Mouse (Mus musculus): ENCODE data around the gene R3hdml. TPM values are rescaled to one million over a fixed set of nuclear protein-coding genes. Genes with fewer than 3 reads are reported as not detected.
A peak's percentile ranks its signal among the peaks of the same experiment; 100 is the strongest.
"Not testable (repeated sequence)": the region's sequence is repeated elsewhere in the genome, so short reads cannot be mapped to it uniquely, and the experiment has no call there.

The R3hdml gene
- not detected for total RNA-seq (2021)

GRCm38 (mm10) chr2:163492018-163492417 lies at the start of gene R3hdml:
Gene R3hdml, plus strand, starts transcription at chr2:163492318.
- DNase-seq: no peak
- intact Hi-C loops (cut with DNase I): no loop called here

DNA sequence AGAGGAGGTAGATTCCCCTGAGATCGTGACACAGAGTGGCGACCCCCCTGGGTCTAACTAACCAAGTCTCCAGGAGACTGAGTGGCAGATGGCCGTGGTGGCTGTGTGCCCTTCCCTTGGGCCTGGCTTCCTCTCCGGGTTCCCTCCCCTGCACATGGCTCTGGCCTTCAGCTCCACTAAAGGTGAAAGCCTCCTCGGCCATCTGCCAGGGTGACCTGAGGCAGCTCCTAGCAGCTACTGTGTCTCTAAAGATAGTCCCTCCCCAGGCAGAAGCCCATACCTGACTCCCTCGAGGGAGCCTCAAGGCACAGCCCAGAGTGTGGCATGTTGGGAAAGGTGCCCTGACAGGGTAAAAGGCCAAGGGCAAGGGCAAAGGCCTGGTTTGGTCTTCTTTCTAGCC lies 48.6 kb upstream of the R3hdml start:
- peak; percentile 50 to 58 for DNase-seq
- intact Hi-C loops (cut with DNase I): no loop called here

DNA sequence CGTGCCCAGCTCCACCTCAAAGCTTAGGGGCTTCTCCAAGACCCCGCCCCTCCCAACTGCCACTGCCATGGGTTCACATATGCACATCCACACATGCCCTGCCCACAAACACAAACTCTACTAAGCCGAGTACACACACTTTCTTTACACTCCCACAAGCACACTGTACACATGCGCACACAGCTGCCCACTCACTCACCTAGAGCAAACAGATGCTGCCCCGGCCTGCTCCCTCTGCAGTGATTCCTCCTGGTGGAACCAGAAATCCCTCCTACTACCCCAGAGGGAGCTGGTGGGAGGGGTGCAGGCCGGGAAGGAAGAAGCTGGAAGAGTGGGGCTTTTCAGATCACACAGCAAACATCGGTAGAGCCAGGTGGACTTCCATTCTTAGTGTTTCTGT lies 48.1 kb upstream of the R3hdml start:
- no peak for DNase-seq
- intact Hi-C loops (cut with DNase I): no loop called here

DNA sequence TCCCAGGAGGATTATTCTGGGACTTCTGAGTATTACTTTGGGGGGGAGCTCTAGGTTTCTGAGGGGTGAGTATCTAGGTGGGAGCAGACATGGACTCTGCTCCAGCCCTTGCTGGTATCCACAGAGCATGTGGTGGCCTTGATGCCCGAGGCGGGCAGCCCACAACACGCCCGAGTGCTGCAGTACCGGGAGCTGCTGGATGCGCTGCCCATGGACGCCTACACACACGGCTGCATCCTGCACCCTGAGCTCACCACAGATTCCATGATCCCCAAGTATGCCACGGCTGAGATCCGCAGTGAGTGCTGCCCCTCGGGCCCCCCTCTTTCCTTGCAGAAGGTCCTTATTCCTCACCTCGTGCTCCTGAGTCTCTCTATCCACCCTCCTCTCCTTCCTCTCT lies 44.7 kb upstream of the R3hdml start:
- intact Hi-C loops (cut with DNase I): no loop called here
- DNase-seq: no peak

DNA sequence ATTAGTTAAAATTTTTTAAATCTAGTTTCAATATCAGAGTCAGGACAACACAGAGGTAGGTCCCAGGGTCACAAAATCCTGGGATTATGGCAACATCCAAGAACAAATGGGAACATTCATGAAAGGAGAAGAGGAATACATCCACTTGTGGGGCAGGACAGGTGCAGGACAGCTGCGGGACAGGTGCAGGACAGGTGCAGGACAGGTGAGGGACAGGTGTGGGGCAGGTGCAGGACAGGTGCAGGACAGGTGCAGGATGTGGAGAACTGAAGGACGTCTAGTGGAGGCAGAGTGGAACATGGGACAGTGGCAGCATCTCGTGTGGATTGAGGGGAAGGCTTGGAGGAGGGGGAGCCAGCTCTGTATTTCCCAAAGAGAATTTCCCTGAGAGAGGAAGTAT lies 42.8 kb upstream of the R3hdml start:
- DNase-seq: no peak
- intact Hi-C loops (cut with DNase I): no loop called here

GRCm38 (mm10) chr2:163450668-163451295 lies 41.3 kb upstream of the R3hdml start:
- no peak for DNase-seq
- intact Hi-C loops (cut with DNase I): loop anchor here (10.0 kb wide), 1 partner anchor 144 kb away; no protein-coding TSS in a partner anchor

GRCm38 (mm10) chr2:163452738-163453137 lies 39.4 kb upstream of the R3hdml start:
- intact Hi-C loops (cut with DNase I): loop anchor here (2.0 to 10.0 kb wide), 2 partner anchors 20 to 142 kb away; partner anchors contain the start of gene Fitm2
- no peak for DNase-seq

DNA sequence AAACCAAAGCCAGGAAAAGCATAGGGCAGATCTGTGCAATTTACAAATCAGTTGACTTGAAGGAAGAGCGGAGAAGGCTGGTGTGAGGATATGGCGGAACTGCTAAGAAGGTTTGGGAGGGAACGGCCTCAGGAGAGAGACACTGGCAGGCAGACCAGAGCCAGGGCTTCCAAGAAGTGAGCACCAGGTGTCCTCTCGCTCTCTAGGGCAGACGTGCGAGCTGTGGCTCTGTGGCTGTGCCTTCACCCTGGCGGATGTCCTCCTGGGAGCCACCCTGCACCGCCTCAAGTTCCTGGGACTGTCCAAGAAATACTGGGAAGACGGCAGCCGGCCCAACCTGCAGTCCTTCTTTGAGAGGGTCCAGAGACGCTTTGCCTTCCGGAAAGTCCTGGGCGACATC lies 38.7 kb upstream of the R3hdml start:
- intact Hi-C loops (cut with DNase I): loop anchor here (2.0 to 10.0 kb wide), 2 partner anchors 19 to 141 kb away; partner anchors contain the start of gene Fitm2
- no peak for DNase-seq

GRCm38 (mm10) chr2:163458539-163459265 lies 33.4 kb upstream of the R3hdml start:
- peak; percentile 41 to 47 for DNase-seq
- intact Hi-C loops (cut with DNase I): loop anchor here (10.0 kb wide), 1 partner anchor 136 kb away; no protein-coding TSS in a partner anchor

DNA sequence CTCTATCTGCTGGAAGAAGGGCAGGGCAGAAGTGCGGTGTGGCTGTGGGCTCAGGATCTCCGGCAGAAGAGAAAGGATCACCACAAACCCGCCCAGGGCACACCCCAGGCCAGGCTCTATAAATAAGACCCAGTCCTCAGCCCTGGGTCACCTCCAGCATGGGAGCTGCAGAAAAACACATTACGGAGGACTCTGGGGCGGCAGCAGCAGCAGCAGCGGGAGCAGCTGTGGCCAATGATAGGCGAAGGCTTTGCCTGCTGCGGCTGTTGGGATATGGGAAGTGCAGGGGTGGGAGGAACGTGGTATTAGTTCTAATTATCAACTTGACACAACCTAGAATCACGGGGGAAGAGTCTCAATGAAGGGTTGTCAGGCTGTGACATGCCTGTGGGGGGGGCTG lies 32.7 kb upstream of the R3hdml start:
- DNase-seq: peak; percentile 44 to 48
- intact Hi-C loops (cut with DNase I): loop anchor here (10.0 kb wide), 1 partner anchor 135 kb away; no protein-coding TSS in a partner anchor

- DNase-seq: no peak
- intact Hi-C loops (cut with DNase I): no loop called here
Measured at GRCm38 (mm10) chr2:163460622-163461021, 31.5 kb upstream of the R3hdml start.

DNA sequence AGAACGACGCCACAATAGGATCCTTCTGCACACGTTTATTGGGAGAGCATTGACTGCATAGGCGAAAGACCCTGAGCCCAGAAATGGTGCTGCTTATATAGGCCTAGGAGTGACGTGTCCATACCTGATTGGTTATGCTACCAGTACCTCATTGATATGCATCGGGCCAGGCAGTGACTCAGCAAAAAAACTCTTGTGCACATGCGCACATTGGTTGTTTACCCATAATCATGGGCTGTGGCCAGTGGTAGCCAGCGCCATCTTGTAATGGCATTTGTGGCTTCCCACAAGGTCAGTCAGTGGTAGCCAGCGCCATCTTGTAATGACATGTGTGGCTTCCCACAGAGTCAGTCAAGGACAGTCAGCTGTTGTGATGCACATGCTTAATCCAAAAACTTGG lies 30.8 kb upstream of the R3hdml start:
- DNase-seq; intact Hi-C loops (cut with DNase I): not testable (repeated sequence)

DNA sequence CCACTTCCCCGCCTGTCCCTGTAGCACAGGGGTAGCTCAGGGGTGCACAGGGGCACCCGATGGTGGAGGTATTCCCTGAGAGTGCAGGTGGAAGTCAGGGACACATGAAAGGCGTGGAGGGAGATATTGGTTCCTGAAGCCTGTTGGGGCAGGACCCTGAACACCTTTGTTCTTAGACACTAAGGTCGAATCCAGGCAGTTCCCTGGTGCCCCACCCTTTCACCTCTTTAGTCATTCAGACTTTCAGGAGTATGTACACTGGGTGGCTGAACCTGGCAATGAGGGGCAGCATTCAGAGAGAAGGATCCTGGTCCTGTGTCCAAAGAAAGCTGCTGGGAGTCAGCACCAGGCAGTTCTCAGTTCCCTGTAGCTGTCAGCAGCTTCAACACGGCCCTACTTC lies 29.7 kb upstream of the R3hdml start:
- DNase-seq: no peak
- intact Hi-C loops (cut with DNase I): no loop called here

DNA sequence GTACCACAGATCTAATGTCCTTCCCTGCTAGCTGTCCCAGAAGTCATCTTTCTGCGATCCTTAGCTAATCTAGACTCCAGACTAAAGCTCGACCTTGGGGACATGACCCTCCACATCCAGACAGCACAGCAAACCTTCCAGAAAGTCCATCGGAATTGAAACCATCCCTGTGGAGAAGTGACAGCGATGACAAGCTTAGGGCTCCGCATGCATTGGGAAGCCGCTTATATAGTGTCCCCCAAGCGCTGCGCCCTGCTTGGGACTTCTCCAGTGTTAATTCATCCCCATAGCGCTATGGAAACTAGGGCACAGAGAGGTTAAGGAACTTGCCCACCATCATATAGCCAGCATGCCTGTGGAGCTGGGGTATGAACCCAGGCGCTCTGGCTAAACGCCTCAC lies 29.3 kb upstream of the R3hdml start:
- intact Hi-C loops (cut with DNase I): no loop called here
- no peak for DNase-seq

DNA sequence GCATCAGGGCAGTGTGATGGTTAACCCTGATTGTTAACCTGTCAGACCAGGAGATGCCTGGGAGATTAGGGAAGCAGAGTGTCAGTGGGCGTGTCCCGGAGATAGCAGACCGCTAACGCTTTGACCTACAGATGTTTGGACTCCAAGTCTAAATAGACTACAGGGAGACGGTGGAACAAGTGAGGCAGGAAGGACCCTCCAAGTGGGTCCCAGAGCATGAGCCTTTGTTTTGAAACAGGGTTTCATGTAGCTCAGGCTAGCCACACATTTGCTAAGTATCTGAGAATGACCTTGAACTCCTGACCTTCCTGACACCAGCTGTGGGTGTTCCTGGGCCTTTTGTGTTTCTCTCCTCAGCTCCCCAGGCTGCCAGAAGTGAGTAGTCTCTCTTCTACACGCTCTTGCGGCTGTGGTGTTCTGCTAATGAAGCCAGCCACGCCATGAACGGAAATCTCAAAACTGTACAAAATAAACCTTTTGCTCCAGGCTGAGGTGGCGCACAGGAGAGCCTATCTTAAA lies 28.8 kb upstream of the R3hdml start:
- intact Hi-C loops (cut with DNase I): no loop called here

DNA sequence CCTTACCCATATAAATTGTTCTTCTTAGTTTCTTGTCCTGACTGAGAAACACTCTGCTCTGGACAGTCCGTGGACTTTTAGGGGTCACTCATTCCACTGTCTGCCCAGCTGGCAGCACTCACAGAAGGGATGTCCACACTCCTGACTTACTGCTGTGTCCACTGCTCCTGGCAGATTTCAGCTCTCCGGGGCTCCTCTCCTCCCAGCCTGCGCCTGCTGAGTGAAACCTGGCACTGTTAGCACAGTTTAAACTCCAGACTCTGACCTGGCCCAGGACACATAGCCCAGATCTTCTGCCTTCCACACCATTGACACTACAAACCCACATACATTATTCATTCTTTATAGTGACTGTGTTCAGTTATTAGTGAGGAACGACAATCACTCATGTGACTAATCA lies 28.1 kb upstream of the R3hdml start:
- DNase-seq: peak in 1 of 2 experiments; percentile 27
- intact Hi-C loops (cut with DNase I): no loop called here

More for the DNA sequence above, 28.8 kb upstream of the R3hdml start:
- DNase-seq: no peak

GRCm38 (mm10) chr2:163464562-163464961 lies 27.6 kb upstream of the R3hdml start:
- peak; percentile 38 to 54 for DNase-seq

DNA sequence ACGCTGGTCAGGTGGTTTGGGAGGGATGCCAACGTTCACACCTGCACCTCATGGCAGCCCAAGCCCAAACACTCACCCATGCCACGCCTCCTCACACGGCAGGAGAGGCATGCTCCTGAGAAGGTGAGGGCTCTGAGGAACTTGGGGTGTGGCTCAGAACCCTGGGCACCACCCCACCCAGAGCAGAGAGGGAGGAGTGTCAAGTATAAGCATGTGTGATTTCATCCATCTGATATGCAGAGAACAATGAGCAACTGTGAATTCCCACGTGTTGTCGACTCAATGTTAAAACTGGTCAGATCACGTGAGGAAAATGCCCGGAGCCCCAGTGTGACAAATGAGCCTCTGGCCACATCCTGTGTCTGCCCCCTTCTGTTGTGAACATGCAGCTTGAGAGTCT lies 25.3 kb upstream of the R3hdml start:
- DNase-seq: no peak
- intact Hi-C loops (cut with DNase I): no loop called here

More at GRCm38 (mm10) chr2:163464562-163464961, 27.6 kb upstream of the R3hdml start:
- intact Hi-C loops (cut with DNase I): no loop called here

DNA sequence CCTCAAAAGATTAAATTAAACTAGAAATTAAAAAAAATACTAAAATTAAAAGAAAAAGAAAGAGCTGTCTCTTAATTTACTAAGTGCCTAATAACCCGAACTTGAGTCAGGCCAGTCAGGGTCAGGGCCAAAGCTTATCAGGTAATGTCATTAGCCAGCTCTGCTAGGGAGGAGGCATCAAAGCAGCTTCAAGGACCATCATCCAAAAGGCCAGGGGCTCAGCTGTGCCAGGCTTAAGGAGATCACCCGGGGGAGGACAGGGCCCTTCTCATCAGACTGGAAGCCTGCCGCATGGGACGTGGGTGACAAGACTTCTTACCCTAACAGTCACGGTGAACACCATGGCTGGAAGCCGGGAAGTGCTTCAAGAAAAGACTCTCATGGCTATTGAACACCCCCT lies 24.5 kb upstream of the R3hdml start:
- intact Hi-C loops (cut with DNase I): no loop called here
- no peak for DNase-seq

- no peak for DNase-seq
- intact Hi-C loops (cut with DNase I): no loop called here
Measured at GRCm38 (mm10) chr2:163468866-163469265, 23.3 kb upstream of the R3hdml start.

DNA sequence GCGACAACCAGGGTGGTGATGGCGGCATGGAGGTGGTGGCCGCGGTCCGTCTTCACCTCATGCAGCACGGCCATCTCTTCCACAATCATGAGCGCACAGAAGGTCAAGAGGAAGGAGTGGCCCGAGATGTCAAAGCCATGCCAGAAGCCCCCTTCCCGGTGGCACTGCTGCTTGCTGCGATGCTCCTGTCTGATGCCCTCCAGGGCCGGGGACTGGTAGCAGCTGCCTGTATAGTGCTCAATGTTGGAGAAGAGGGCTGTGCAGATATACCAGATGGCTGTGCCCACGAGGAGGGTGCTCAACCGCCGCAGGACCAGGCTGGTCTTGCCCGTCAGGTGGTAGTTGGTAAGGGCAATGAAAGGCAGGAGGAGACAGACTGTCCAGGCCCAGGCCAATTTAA lies 22.4 kb upstream of the R3hdml start:
- intact Hi-C loops (cut with DNase I): no loop called here
- DNase-seq: no peak

- DNase-seq: peak; percentile 56 to 74
- intact Hi-C loops (cut with DNase I): no loop called here
Measured at GRCm38 (mm10) chr2:163471136-163471535, 21.0 kb upstream of the R3hdml start.

Data from heart, postnatal 10 days (tissue).